Mouse (Mus musculus) small intestine, adult 2 months (tissue): ENCODE data around the gene Ints13.

Source experiments
- CTCF ChIP-seq: fragments of 200-500 bp; IDR thresholded peaks from 2 replicates; pipeline ENCODE4 v1.5.1; 2012; ENCODE audit warnings: low read depth, mild to moderate bottlenecking, control low read depth, inconsistent platforms, low read length, moderate library complexity, mixed read lengths; ENCODE audit not compliant: insufficient replicate concordance, insufficient read length; ENCODE audit errors: extremely low read depth
- POLR2A ChIP-seq: fragments of 200-500 bp; IDR thresholded peaks from 2 replicates; pipeline ENCODE4 v1.6.1; 2012; ENCODE audit warnings: low read depth, mild to moderate bottlenecking, control low read depth, inconsistent platforms, low read length, moderate library complexity

GRCm38 (mm10) chr6:146616670-146617069, 39.0 kb upstream of the Ints13 start:
- no peak for TF ChIP-seq POLR2A
- no peak for TF ChIP-seq CTCF
